Mouse (Mus musculus) hindbrain, embryonic 11.5 days (tissue): ENCODE measurements around the gene Dlx5. TPM values are rescaled to one million over a fixed set of nuclear protein-coding genes. Genes with fewer than 3 reads are reported as not detected.

ENCODE experiments used
- ATAC-seq: fragments of 200-750 bp; cut with Nextera tagmentation; 2 replicates; pipeline ENCODE4 v1.8.0; 2017; ENCODE audit warnings: mild to moderate bottlenecking, moderate TSS enrichment, moderate library complexity; ENCODE audit not compliant: low FRiP score
- DNase-seq: peaks from one replicate; pipeline ENCODE4 v3.0.0-alpha.2; 2015; ENCODE audit warnings: low spot score
- H3K27ac ChIP-seq: fragments of 300-500 bp; sonication (generic); 2 replicates; pipeline ENCODE4 v1.5.1; 2014; ENCODE audit warnings: mild to moderate bottlenecking, low read depth, low read length
- H3K27me3 ChIP-seq: fragments of 300-500 bp; sonication (generic); 2 replicates; pipeline ENCODE4 v1.6.1; 2014; ENCODE audit warnings: mild to moderate bottlenecking, low read length, moderate library complexity, mixed read lengths; ENCODE audit not compliant: control insufficient read depth, insufficient read depth
- H3K36me3 ChIP-seq: fragments of 300-500 bp; sonication (generic); 2 replicates; pipeline ENCODE4 v1.6.1; 2014; ENCODE audit warnings: mild to moderate bottlenecking, low read length, moderate library complexity, mixed read lengths; ENCODE audit not compliant: control insufficient read depth, insufficient read depth
- H3K4me1 ChIP-seq: fragments of 300-500 bp; sonication (generic); replicated peaks from 2 replicates; pipeline ENCODE4 v1.6.1; 2014; ENCODE audit warnings: low read length, mixed read lengths; ENCODE audit not compliant: control insufficient read depth, insufficient read depth
- H3K4me2 ChIP-seq: fragments of 300-500 bp; sonication (generic); replicated peaks from 2 replicates; pipeline ENCODE4 v1.6.1; 2014; ENCODE audit warnings: mild to moderate bottlenecking, low read depth, low read length
- H3K4me3 ChIP-seq: fragments of 300-500 bp; sonication (generic); 2 replicates; pipeline ENCODE4 v1.5.1; 2014; ENCODE audit warnings: low read depth, low read length
- H3K9ac ChIP-seq: fragments of 300-500 bp; sonication (generic); 2 replicates; pipeline ENCODE4 v1.6.1; 2014; ENCODE audit warnings: low read depth, low read length
- H3K9me3 ChIP-seq: fragments of 300-500 bp; sonication (generic); 2 replicates; pipeline ENCODE4 v1.6.1; 2016; ENCODE audit warnings: low read length; ENCODE audit not compliant: control insufficient read depth
- WGBS: fragments of 180-500 bp; shearing (Covaris S2); extraction: QIAGEN DNeasy Blood & Tissue Kit; methylation state at CpG from one replicate; pipeline ENCODE4 v1.1.7; 2014; 5-methylcytosine and 5-hydroxymethylcytosine counted together
- polyA plus RNA-seq: library from polyadenylated mRNA; unstranded; fragments of >200 nt; fragmentation: Nextera tagmentation; extraction: Ambion mirVana; gene quantifications from 2 replicates; pipeline ENCODE4 v1.2.1, GENCODE M21; 2014

Dlx5 gene
- 2.3 and 6.2 TPM in 2 replicates for polyA plus RNA-seq

- Histone ChIP-seq H3K9ac (no peak within 1 kb of the TSS), H3K36me3 (no peaks in the 10 kb centered on the region), H3K9me3 (no peaks in the 10 kb centered on the region), H3K27me3 (peaks cover 65% of the 10 kb centered on the region), H3K4me1 (peaks cover 9% of the 10 kb centered on the region; the same call in 1 of the 2 replicates), H3K27ac (no peak within 1 kb of the TSS), H3K4me2 (peak within 1 kb of the TSS; percentile 74), H3K4me3 (peak within 1 kb of the TSS; percentile 37)
- DNase-seq (peak; percentile 69), ATAC-seq (peak; percentile 46)
- 0% methylated on average over 39 of the region's 42 CpGs for WGBS
Measured at GRCm38 (mm10) chr6:6881638-6882190, at the start of gene Dlx5. Gene Dlx5, minus strand, starts transcription at chr6:6882085.

DNA sequence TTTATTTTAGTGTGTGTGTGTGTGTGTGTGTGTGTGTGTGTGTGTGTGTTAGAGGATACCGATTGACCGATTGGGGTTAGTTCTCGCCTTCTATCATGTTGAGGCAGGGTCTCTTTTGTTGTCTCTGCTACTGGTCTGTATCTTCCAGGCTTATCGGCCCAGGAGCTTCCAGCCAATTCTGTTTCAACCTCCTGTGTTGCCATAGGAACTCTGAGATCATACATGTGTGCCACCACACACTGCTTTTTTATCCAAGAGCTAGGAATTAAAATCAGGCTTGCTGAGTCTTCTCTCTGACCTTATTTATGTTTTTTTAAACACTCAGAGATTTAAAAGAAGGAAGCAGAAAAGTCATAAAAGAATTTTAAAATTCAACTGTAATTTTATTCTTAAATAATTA lies 49.6 kb upstream of the Dlx5 start:
- 82% methylated on average over 4 of the region's 4 CpGs for WGBS
- ATAC-seq = no peak

GRCm38 (mm10) chr6:6930831-6931230 lies 48.9 kb upstream of the Dlx5 start:
- Histone ChIP-seq H3K36me3 (no peaks in the 10 kb centered on the region), H3K4me3 (no peak overlapping the region), H3K27me3 (no peaks in the 10 kb centered on the region), H3K9me3 (no peaks in the 10 kb centered on the region), H3K27ac (no peak overlapping the region), H3K9ac (no peak overlapping the region), H3K4me1 (no peaks in the 10 kb centered on the region), H3K4me2 (no peak overlapping the region)
- no peak for DNase-seq
- WGBS = 90% methylated on average over 4 of the region's 4 CpGs
- ATAC-seq = no peak

More for the DNA sequence above, 49.6 kb upstream of the Dlx5 start:
- H3K9me3 ChIP-seq = no peaks in the 10 kb centered on the region
- no peaks in the 10 kb centered on the region for H3K27me3 ChIP-seq
- no peak overlapping the region for H3K4me3 ChIP-seq
- H3K4me1 ChIP-seq = no peaks in the 10 kb centered on the region
- no peak overlapping the region for H3K27ac ChIP-seq
- no peak overlapping the region for H3K9ac ChIP-seq
- DNase-seq = no peak
- no peaks in the 10 kb centered on the region for H3K36me3 ChIP-seq
- H3K4me2 ChIP-seq = no peak overlapping the region

DNA sequence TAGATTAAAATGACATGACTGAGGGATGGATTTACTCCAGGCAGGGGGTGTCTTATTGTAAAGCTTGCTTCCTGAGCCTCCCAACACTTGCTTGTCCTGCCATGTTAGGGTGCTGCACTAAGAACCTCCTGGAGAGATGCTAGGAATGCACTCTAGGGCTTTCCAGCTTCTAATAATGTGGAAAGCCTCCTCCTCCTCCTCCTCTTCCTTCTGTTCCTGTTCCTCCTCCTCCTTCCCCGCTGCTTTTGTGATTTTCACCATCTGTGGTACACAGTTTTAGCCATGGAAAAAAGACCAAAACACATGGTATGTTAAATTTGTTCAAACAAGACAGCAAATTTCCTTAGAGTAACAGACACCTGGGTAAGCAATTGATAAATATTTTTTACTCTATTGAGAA lies 43.4 kb upstream of the Dlx5 start:
- WGBS = 50% methylated on average over 1 of the region's 1 CpGs

GRCm38 (mm10) chr6:6917334-6917733 lies 35.4 kb upstream of the Dlx5 start:
- ATAC-seq = no peak
- H3K36me3 ChIP-seq = no peaks in the 10 kb centered on the region
- no peak overlapping the region for H3K4me2 ChIP-seq
- H3K9ac ChIP-seq = no peak overlapping the region
- no peaks in the 10 kb centered on the region for H3K9me3 ChIP-seq
- H3K4me1 ChIP-seq = no peaks in the 10 kb centered on the region
- H3K27me3 ChIP-seq = no peaks in the 10 kb centered on the region
- 97% methylated on average over 4 of the region's 4 CpGs for WGBS
- no peak for DNase-seq
- no peak overlapping the region for H3K27ac ChIP-seq
- H3K4me3 ChIP-seq = no peak overlapping the region

More for the DNA sequence above, 43.4 kb upstream of the Dlx5 start:
- H3K27ac ChIP-seq = no peak overlapping the region
- DNase-seq (no peak), ATAC-seq (no peak)
- H3K36me3 ChIP-seq = no peaks in the 10 kb centered on the region
- H3K4me2 ChIP-seq = no peak overlapping the region
- H3K4me1 ChIP-seq = no peaks in the 10 kb centered on the region
- no peak overlapping the region for H3K9ac ChIP-seq
- H3K27me3 ChIP-seq = no peaks in the 10 kb centered on the region
- no peaks in the 10 kb centered on the region for H3K9me3 ChIP-seq
- no peak overlapping the region for H3K4me3 ChIP-seq

DNA sequence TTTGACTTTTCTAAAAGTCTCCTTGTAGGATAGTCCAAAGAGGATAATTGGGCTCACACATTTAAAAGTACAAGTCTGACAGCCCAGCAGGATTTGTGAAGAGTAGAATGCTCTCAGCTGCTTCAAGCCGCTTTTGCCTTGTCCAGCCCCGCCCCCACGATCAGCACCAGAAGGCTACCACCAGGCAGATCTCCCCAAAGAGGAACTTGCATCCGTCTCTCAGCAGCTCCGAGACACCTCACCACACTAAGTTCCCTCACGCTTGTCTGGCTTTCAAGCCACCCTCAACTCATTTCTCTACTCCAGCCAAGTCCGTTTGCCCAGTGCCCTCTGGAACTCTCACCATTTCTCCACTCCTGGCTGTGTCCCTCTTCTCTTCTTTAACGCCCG lies 33.6 kb upstream of the Dlx5 start:
- H3K4me3 ChIP-seq = no peak overlapping the region
- no peaks in the 10 kb centered on the region for H3K36me3 ChIP-seq
- DNase-seq = no peak
- H3K27ac ChIP-seq = no peak overlapping the region
- no peaks in the 10 kb centered on the region for H3K9me3 ChIP-seq
- WGBS = 54% methylated on average over 9 of the region's 9 CpGs
- H3K27me3 ChIP-seq = no peaks in the 10 kb centered on the region
- H3K4me1 ChIP-seq = no peaks in the 10 kb centered on the region
- no peak for ATAC-seq
- no peak overlapping the region for H3K4me2 ChIP-seq
- no peak overlapping the region for H3K9ac ChIP-seq

GRCm38 (mm10) chr6:6914849-6915525 lies 33.1 kb upstream of the Dlx5 start:
- ATAC-seq = peak; percentile 67; the same call in 1 of the 2 replicates
- H3K9ac ChIP-seq = no peak overlapping the region
- no peak overlapping the region for H3K4me2 ChIP-seq
- no peaks in the 10 kb centered on the region for H3K36me3 ChIP-seq
- no peak overlapping the region for H3K27ac ChIP-seq
- H3K4me1 ChIP-seq = no peaks in the 10 kb centered on the region
- H3K9me3 ChIP-seq = no peaks in the 10 kb centered on the region
- 40% methylated on average over 5 of the region's 5 CpGs for WGBS
- H3K27me3 ChIP-seq = no peaks in the 10 kb centered on the region
- H3K4me3 ChIP-seq = no peak overlapping the region
- peak; percentile 64 for DNase-seq

DNA sequence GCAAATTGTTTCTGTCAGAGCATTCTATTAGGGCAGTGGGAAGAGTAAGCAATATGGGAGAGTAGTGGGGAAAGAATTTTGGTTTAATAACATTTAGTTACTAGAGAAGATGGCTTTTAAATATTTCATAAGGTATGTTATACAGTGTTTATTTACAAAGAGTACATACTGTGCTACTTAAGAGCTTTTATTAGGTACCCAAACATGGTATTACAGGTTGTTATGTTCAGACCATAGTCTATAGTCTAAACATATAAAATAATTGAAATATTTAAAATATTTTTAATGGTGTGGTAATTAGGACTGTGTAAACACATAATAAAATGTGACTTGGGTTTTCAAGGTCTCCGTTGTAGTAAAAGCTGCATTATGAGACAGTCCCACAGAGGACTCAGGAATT lies 32.4 kb upstream of the Dlx5 start:
- Histone ChIP-seq H3K4me2 (no peak overlapping the region), H3K36me3 (no peaks in the 10 kb centered on the region), H3K4me1 (no peaks in the 10 kb centered on the region), H3K27ac (no peak overlapping the region), H3K4me3 (no peak overlapping the region), H3K27me3 (no peaks in the 10 kb centered on the region), H3K9me3 (no peaks in the 10 kb centered on the region), H3K9ac (no peak overlapping the region)
- DNase-seq = no peak
- WGBS = 89% methylated on average over 1 of the region's 1 CpGs
- ATAC-seq = no peak

DNA sequence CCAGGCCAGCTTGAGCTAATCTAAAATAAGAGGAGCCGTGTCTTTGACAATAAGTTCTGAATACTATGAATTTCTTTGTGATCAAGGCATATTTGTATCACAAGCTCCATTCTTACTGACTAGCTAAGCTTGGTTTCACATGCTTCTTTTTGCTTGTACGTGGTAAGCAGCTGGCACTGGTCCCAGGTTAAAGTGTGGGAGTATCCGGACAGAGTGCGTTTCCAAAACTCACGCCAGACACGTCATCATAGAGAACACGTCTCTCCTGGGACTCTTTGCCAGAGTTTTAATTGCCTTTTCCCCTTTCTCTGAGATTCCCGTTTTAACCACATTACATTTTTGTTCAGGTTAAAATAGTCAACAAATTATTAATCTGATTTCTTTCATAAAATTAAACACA lies 27.7 kb upstream of the Dlx5 start:
- Histone ChIP-seq H3K4me1 (no peaks in the 10 kb centered on the region), H3K4me3 (no peak overlapping the region), H3K4me2 (no peak overlapping the region), H3K9ac (no peak overlapping the region), H3K36me3 (no peaks in the 10 kb centered on the region), H3K27me3 (no peaks in the 10 kb centered on the region), H3K27ac (no peak overlapping the region), H3K9me3 (no peaks in the 10 kb centered on the region)
- DNase-seq = no peak
- WGBS = 85% methylated on average over 8 of the region's 8 CpGs
- ATAC-seq = no peak
